Mouse (Mus musculus) forebrain, embryonic 10.5 days (tissue): Measurements from ENCODE around the gene Smarca2. TPM values are rescaled to one million over a fixed set of nuclear protein-coding genes. Genes with fewer than 3 reads are reported as not detected.

Source experiments
- DNase-seq: peaks from one replicate; pipeline ENCODE4 v3.0.0-alpha.2; 2017; ENCODE audit warnings: low spot score; ENCODE audit errors: extremely low spot score
- H3K27ac ChIP-seq: fragments of 300-500 bp; sonication (generic); 2 replicates; pipeline ENCODE4 v1.5.1; 2016; ENCODE audit warnings: mild to moderate bottlenecking
- H3K27me3 ChIP-seq: fragments of 300-500 bp; sonication (generic); 2 replicates; pipeline ENCODE4 v1.6.1; 2016; ENCODE audit warnings: mild to moderate bottlenecking; ENCODE audit not compliant: poor library complexity, severe bottlenecking
- H3K36me3 ChIP-seq: fragments of 300-500 bp; sonication (generic); replicated peaks from 2 replicates; pipeline ENCODE4 v1.6.1; 2016; ENCODE audit warnings: mild to moderate bottlenecking, moderate library complexity
- H3K4me1 ChIP-seq: fragments of 300-500 bp; sonication (generic); 2 replicates; pipeline ENCODE4 v1.6.1; 2016
- H3K4me3 ChIP-seq: fragments of 300-500 bp; sonication (generic); 2 replicates; pipeline ENCODE4 v1.5.1; 2016; ENCODE audit warnings: mild to moderate bottlenecking, moderate library complexity
- H3K9me3 ChIP-seq: fragments of 300-500 bp; sonication (generic); 2 replicates; pipeline ENCODE4 v1.6.1; 2016; ENCODE audit warnings: mild to moderate bottlenecking, moderate library complexity
- WGBS: fragments of 180-500 bp; shearing (Covaris S2); methylation state at CpG from one replicate; pipeline ENCODE4 v1.1.7; 2016; 5-methylcytosine and 5-hydroxymethylcytosine counted together
- polyA plus RNA-seq: library from polyadenylated mRNA; unstranded; fragments of >200 nt; fragmentation: Nextera tagmentation; extraction: Ambion mirVana; gene quantifications from 2 replicates; pipeline ENCODE4 v1.2.1, GENCODE M21; 2016

The Smarca2 gene
- polyA plus RNA-seq, 1 experiment from 2014 or later: 32.0 TPM

GRCm38 (mm10) chr19:26745567-26745966 is 140.7 kb downstream of the Smarca2 start:
- no peaks in the 10 kb centered on the region for H3K36me3 ChIP-seq
- H3K4me1 ChIP-seq: peaks cover 29% of the 10 kb centered on the region
- H3K4me3 ChIP-seq: no peak overlapping the region
- DNase-seq: no peak
- H3K9me3 ChIP-seq: no peaks in the 10 kb centered on the region
- WGBS: 92% methylated on average over 7 of the region's 7 CpGs
- no peak overlapping the region for H3K27ac ChIP-seq
- H3K27me3 ChIP-seq: no peaks in the 10 kb centered on the region

GRCm38 (mm10) chr19:26746290-26746689 is 141.4 kb downstream of the Smarca2 start:
- no peaks in the 10 kb centered on the region for H3K27me3 ChIP-seq
- peaks cover 29% of the 10 kb centered on the region for H3K4me1 ChIP-seq
- DNase-seq: no peak
- H3K27ac ChIP-seq: peak overlapping the region; percentile 97
- H3K4me3 ChIP-seq: no peak overlapping the region
- H3K36me3 ChIP-seq: no peaks in the 10 kb centered on the region
- H3K9me3 ChIP-seq: no peaks in the 10 kb centered on the region
- 93% methylated on average over 10 of the region's 10 CpGs for WGBS

- Histone ChIP-seq H3K4me3 (peak overlapping the region; percentile 58), H3K4me1 (peaks cover 29% of the 10 kb centered on the region), H3K36me3 (peaks cover 2% of the 10 kb centered on the region), H3K27ac (peak overlapping the region; percentile 97), H3K27me3 (no peaks in the 10 kb centered on the region), H3K9me3 (no peaks in the 10 kb centered on the region)
- DNase-seq: no peak
- WGBS: 49% methylated on average over 6 of the region's 6 CpGs
Measured at GRCm38 (mm10) chr19:26746709-26747467, 142.0 kb downstream of the Smarca2 start.

- H3K4me3 ChIP-seq: peak overlapping the region; percentile 58
Measured at GRCm38 (mm10) chr19:26747571-26748539, 143.0 kb downstream of the Smarca2 start.

GRCm38 (mm10) chr19:26748676-26749075 is 143.8 kb downstream of the Smarca2 start:
- H3K36me3 ChIP-seq: peaks cover 15% of the 10 kb centered on the region
- WGBS: under 1% methylated on average over 6 of the region's 6 CpGs
- H3K27me3 ChIP-seq: no peaks in the 10 kb centered on the region
- no peak for DNase-seq
- peaks cover 35% of the 10 kb centered on the region for H3K4me1 ChIP-seq
- H3K27ac ChIP-seq: peak overlapping the region; percentile 97
- H3K9me3 ChIP-seq: no peaks in the 10 kb centered on the region
- peak overlapping the region; percentile 58 for H3K4me3 ChIP-seq

More at GRCm38 (mm10) chr19:26747571-26748539, 143.0 kb downstream of the Smarca2 start:
- Histone ChIP-seq H3K36me3 (peaks cover 11% of the 10 kb centered on the region), H3K27me3 (no peaks in the 10 kb centered on the region), H3K27ac (peak overlapping the region; percentile 97), H3K4me1 (peaks cover 29% of the 10 kb centered on the region), H3K9me3 (no peaks in the 10 kb centered on the region)
- under 1% methylated on average over 36 of the region's 36 CpGs for WGBS
- DNase-seq: peak; percentile 81

GRCm38 (mm10) chr19:26749427-26750137 is 144.7 kb downstream of the Smarca2 start:
- no peaks in the 10 kb centered on the region for H3K27me3 ChIP-seq
- H3K9me3 ChIP-seq: no peaks in the 10 kb centered on the region
- H3K27ac ChIP-seq: peak overlapping the region; percentile 97
- peaks cover 17% of the 10 kb centered on the region for H3K36me3 ChIP-seq
- H3K4me3 ChIP-seq: peak overlapping the region; percentile 58
- WGBS: 52% methylated on average over 11 of the region's 11 CpGs
- no peak for DNase-seq
- peaks cover 41% of the 10 kb centered on the region for H3K4me1 ChIP-seq

GRCm38 (mm10) chr19:26752611-26753163 is 147.8 kb downstream of the Smarca2 start:
- WGBS: 90% methylated on average over 15 of the region's 15 CpGs

GRCm38 (mm10) chr19:26753266-26753872 is 148.5 kb downstream of the Smarca2 start:
- H3K27me3 ChIP-seq: no peaks in the 10 kb centered on the region
- H3K27ac ChIP-seq: peak overlapping the region; percentile 49; the same call in 1 of the 2 replicates
- peaks cover 25% of the 10 kb centered on the region for H3K4me1 ChIP-seq
- no peak overlapping the region for H3K4me3 ChIP-seq
- H3K9me3 ChIP-seq: no peaks in the 10 kb centered on the region
- H3K36me3 ChIP-seq: peaks cover 28% of the 10 kb centered on the region
- 73% methylated on average over 7 of the region's 7 CpGs for WGBS
- no peak for DNase-seq

More at GRCm38 (mm10) chr19:26752611-26753163, 147.8 kb downstream of the Smarca2 start:
- H3K27ac ChIP-seq: no peak overlapping the region
- peaks cover 28% of the 10 kb centered on the region for H3K36me3 ChIP-seq
- no peak overlapping the region for H3K4me3 ChIP-seq
- peaks cover 25% of the 10 kb centered on the region for H3K4me1 ChIP-seq
- DNase-seq: no peak
- H3K9me3 ChIP-seq: no peaks in the 10 kb centered on the region
- H3K27me3 ChIP-seq: no peaks in the 10 kb centered on the region

GRCm38 (mm10) chr19:26754016-26754794 is 149.4 kb downstream of the Smarca2 start:
- 87% methylated on average over 10 of the region's 10 CpGs for WGBS
- peaks cover 30% of the 10 kb centered on the region for H3K36me3 ChIP-seq
- no peaks in the 10 kb centered on the region for H3K27me3 ChIP-seq
- H3K4me3 ChIP-seq: no peak overlapping the region
- no peak overlapping the region for H3K27ac ChIP-seq
- DNase-seq: no peak
- no peaks in the 10 kb centered on the region for H3K9me3 ChIP-seq
- peaks cover 24% of the 10 kb centered on the region for H3K4me1 ChIP-seq

- DNase-seq: no peak
- Histone ChIP-seq H3K27me3 (no peaks in the 10 kb centered on the region), H3K36me3 (peaks cover 44% of the 10 kb centered on the region), H3K4me1 (peaks cover 20% of the 10 kb centered on the region), H3K27ac (no peak overlapping the region), H3K9me3 (no peaks in the 10 kb centered on the region), H3K4me3 (no peak overlapping the region)
- 90% methylated on average over 6 of the region's 6 CpGs for WGBS
Measured at GRCm38 (mm10) chr19:26755991-26756390, 151.1 kb downstream of the Smarca2 start.

GRCm38 (mm10) chr19:26756399-26756798 is 151.5 kb downstream of the Smarca2 start:
- Histone ChIP-seq H3K27me3 (no peaks in the 10 kb centered on the region), H3K9me3 (no peaks in the 10 kb centered on the region), H3K36me3 (peaks cover 44% of the 10 kb centered on the region), H3K4me3 (no peak overlapping the region), H3K27ac (no peak overlapping the region), H3K4me1 (peaks cover 24% of the 10 kb centered on the region)
- no peak for DNase-seq
- WGBS: 90% methylated on average over 8 of the region's 8 CpGs
